ENCODE assay signal across 15 mouse cellular contexts in the genomic region with DNA sequence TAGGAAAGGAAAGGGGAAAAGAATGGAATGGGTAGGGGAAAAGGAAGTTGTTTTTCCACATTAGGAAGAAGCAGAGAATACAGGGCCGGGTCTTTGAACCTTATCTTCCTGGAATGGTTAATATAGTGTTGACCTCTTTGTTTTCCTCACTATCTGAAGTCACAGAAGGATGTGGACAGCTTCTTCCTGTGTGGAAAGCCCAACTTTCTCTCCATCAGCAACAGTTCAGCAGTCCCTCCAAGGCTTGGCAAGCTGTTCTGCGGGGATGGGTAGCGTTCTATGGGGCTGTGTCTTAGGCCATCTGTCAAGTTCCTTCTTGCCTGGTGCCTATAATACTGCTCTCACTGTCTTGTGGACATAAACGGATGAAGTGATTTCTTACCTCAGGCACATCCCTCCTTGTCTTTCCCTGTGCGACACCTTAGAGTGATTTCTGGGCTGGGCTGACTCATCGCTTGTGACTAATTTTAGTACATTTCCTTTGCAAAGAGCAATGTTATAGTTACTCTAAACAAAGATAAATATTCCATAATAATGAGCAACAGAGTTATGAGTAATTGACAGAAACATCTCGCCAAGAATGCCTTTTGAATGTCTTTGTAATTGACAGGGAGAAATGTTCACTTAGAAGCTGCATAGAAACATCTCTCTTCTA. TPM values are rescaled to one million over a fixed set of nuclear protein-coding genes. Genes with fewer than 3 reads are reported as not detected.
A peak's percentile ranks its signal among the peaks of the same experiment; 100 is the strongest.
DNase-seq lines count a peak whose midpoint lies in the region; ATAC-seq lines count a peak whose summit lies in the region.
"Had no signal": no experiment of that assay in that cellular context is flagged by ENCODE, and none has a peak within 500 bp of the region (broad histone marks: within the 10 kb centered on the region; RNA-seq: fewer than 3 reads in every experiment).

No protein-coding gene starts in this region.

- DNase-seq in heart, postnatal 36 days, result no peak
- DNase-seq in lung, postnatal 36 days, result no peak
- DNase-seq in NIH3T3 (ENCODE audit: low read depth), result peak; percentile 66
- no peak for DNase-seq in liver, embryonic 13.5 days
- no peak for DNase-seq in embryo, embryonic 9.5 days (ENCODE audit: extremely low spot score)
- DNase-seq: kidney, adult 11 months; kidney, postnatal 10 days had no signal

- ATAC-seq in heart, embryonic 13.5 days (ENCODE audit: extremely low read depth, insufficient number of reproducible peaks, low FRiP score, low TSS enrichment), result no peak
- ATAC-seq in lung, embryonic 16.5 days (ENCODE audit: low read depth), result peak; percentile 69
- peak; percentile 18; the same call in 1 of the 2 replicates for ATAC-seq in liver, embryonic 13.5 days (ENCODE audit: low read depth)
- ATAC-seq: activated CD4-positive, CD25-positive, alpha-beta regulatory T cell, adult 4 months; forebrain, embryonic 15.5 days; hindbrain, embryonic 16.5 days had no signal

- no peaks in the 10 kb centered on the region for H3K27me3 ChIP-seq in heart, embryonic 13.5 days (replicated peaks)
- H3K27me3 ChIP-seq in lung, embryonic 16.5 days (ENCODE audit: control insufficient read depth, insufficient read depth, low read depth, low read length), result no peaks in the 10 kb centered on the region
- no peaks in the 10 kb centered on the region for H3K27me3 ChIP-seq in liver, embryonic 13.5 days
- H3K27me3 ChIP-seq: forebrain, embryonic 15.5 days; limb, embryonic 13.5 days; neural tube, embryonic 13.5 days had no signal

- H3K9me3 ChIP-seq in heart, embryonic 13.5 days, result 0 out of 2 replicates have a peak, but pooled peaks cover 5% of the 10 kb centered on the region
- no peaks in the 10 kb centered on the region for H3K9me3 ChIP-seq in lung, embryonic 16.5 days (ENCODE audit: control insufficient read depth, low read length)
- no peaks in the 10 kb centered on the region for H3K9me3 ChIP-seq in liver, embryonic 13.5 days (replicated peaks)
- H3K9me3 ChIP-seq: forebrain, embryonic 15.5 days; limb, embryonic 13.5 days; neural tube, embryonic 13.5 days had no signal

- no peak overlapping the region for H3K9ac ChIP-seq in heart, embryonic 13.5 days
- H3K9ac ChIP-seq in lung, embryonic 16.5 days (ENCODE audit: low read length), result no peak overlapping the region
- H3K9ac ChIP-seq in liver, embryonic 13.5 days, result no peak overlapping the region
- H3K9ac ChIP-seq: forebrain, embryonic 15.5 days; limb, embryonic 13.5 days; neural tube, embryonic 13.5 days had no signal

- intact Hi-C loops in heart, postnatal 36 days (cut with DNase I), result no loop called here

- H3K27ac ChIP-seq in heart, embryonic 13.5 days (replicated peaks), result peak overlapping the region; percentile 53
- H3K27ac ChIP-seq in lung, embryonic 16.5 days (ENCODE audit: low read length), result peak overlapping the region; percentile 50; the same call in 1 of the 2 replicates
- peak overlapping the region; percentile 50; the same call in 1 of the 2 replicates for H3K27ac ChIP-seq in liver, embryonic 13.5 days
- H3K27ac ChIP-seq: forebrain, embryonic 15.5 days; left cerebral cortex, adult 2 months; limb, embryonic 13.5 days; neural tube, embryonic 13.5 days had no signal

- H3K4me1 ChIP-seq in heart, embryonic 13.5 days, result peaks cover 19% of the 10 kb centered on the region; the same call in 1 of the 2 replicates
- 0 out of 2 replicates have a peak, but pooled peaks cover 2% of the 10 kb centered on the region for H3K4me1 ChIP-seq in lung, embryonic 16.5 days (replicated peaks; ENCODE audit: control insufficient read depth, insufficient read depth, low read length)
- no peaks in the 10 kb centered on the region for H3K4me1 ChIP-seq in liver, embryonic 13.5 days (replicated peaks)

- no peak overlapping the region for H3K4me2 ChIP-seq in heart, embryonic 13.5 days
- H3K4me2 ChIP-seq in lung, embryonic 16.5 days (ENCODE audit: low read depth, low read length), result no peak overlapping the region
- H3K4me2 ChIP-seq in liver, embryonic 13.5 days, result no peak overlapping the region
- H3K4me2 ChIP-seq: forebrain, embryonic 15.5 days; limb, embryonic 13.5 days; neural tube, embryonic 13.5 days had no signal

- no peak overlapping the region for H3K4me3 ChIP-seq in heart, embryonic 13.5 days
- no peak overlapping the region for H3K4me3 ChIP-seq in lung, embryonic 16.5 days (ENCODE audit: low read length)
- H3K4me3 ChIP-seq in liver, embryonic 13.5 days (replicated peaks), result no peak overlapping the region
- H3K4me3 ChIP-seq: forebrain, embryonic 15.5 days; left cerebral cortex, adult 2 months; limb, embryonic 13.5 days; neural tube, embryonic 13.5 days had no signal

- no peaks in the 10 kb centered on the region for H3K36me3 ChIP-seq in heart, embryonic 13.5 days
- no peaks in the 10 kb centered on the region for H3K36me3 ChIP-seq in lung, embryonic 16.5 days (ENCODE audit: control insufficient read depth, insufficient read depth, low read length)
- no peaks in the 10 kb centered on the region for H3K36me3 ChIP-seq in liver, embryonic 13.5 days
- H3K36me3 ChIP-seq: forebrain, embryonic 15.5 days; limb, embryonic 13.5 days; neural tube, embryonic 13.5 days had no signal

- 56% methylated on average over 7 of the region's 7 CpGs for WGBS in heart, embryonic 13.5 days
- WGBS in lung, embryonic 16.5 days, result 34% methylated on average over 7 of the region's 7 CpGs
- WGBS in liver, embryonic 13.5 days (ENCODE audit: insufficient replicate concordance), result 43% methylated on average over 7 of the region's 7 CpGs

RNA-seq across cellular contexts. Expression of gene Usp38, which starts 52.7 kb away (rescaled TPM):
- 13.3 and 13.7 TPM in 2 replicates for polyA plus RNA-seq in heart, embryonic 13.5 days (2015; fragmentation: Nextera tagmentation; extraction: Ambion mirVana)
- total RNA-seq in heart, postnatal 36 days (2021), result 10 to 100 TPM; 17.4 to 20.8 TPM
- 16.4 and 18.1 TPM in 2 replicates for polyA plus RNA-seq in lung, embryonic 16.5 days (2015; fragmentation: Nextera tagmentation; extraction: Ambion mirVana)
- polyA plus RNA-seq in liver, embryonic 13.5 days (2015; fragmentation: Nextera tagmentation; extraction: Ambion mirVana), result 10.2 and 12.7 TPM in 2 replicates
